Mouse (Mus musculus) kidney, adult 2 months (tissue): ENCODE data around the gene Spaca9.

Experiments used
- CTCF ChIP-seq: fragments of 200-500 bp; conservative IDR thresholded peaks from 2 replicates; pipeline ENCODE4 v1.5.1; 2011; ENCODE audit warnings: low read depth, mild to moderate bottlenecking, control low read depth, low read length, moderate library complexity, mixed read lengths; ENCODE audit not compliant: insufficient read depth, insufficient read length
- POLR2A ChIP-seq: fragments of 200-500 bp; IDR thresholded peaks from one replicate; pipeline ENCODE4 v1.6.1; 2011; ENCODE audit warnings: low read depth, low read length, control low read depth

- TF ChIP-seq CTCF, result no peak
- TF ChIP-seq POLR2A, result no peak
These were observed 13.5 kb upstream of the Spaca9 start for GRCm38 (mm10) chr2:28713036-28713435.
